Mouse (Mus musculus) heart, adult 2 months (tissue): ENCODE data around the gene Nkg7.

Experiments
- CTCF ChIP-seq: fragments of 200-600 bp; IDR thresholded peaks from 2 replicates; pipeline ENCODE4 v1.8.1; 2022; ENCODE audit warnings: antibody characterized with exemption, mild to moderate bottlenecking, moderate library complexity
- EP300 ChIP-seq: fragments of 200-500 bp; IDR thresholded peaks from 2 replicates; pipeline ENCODE4 v1.6.1; 2011; ENCODE audit warnings: low read depth, low read length, control low read depth; ENCODE audit not compliant: insufficient read depth
- POLR2A ChIP-seq: fragments of 200-500 bp; IDR thresholded peaks from 2 replicates; pipeline ENCODE4 v1.6.1; 2011; ENCODE audit warnings: mild to moderate bottlenecking, low read depth, low read length, control low read depth; ENCODE audit not compliant: insufficient read depth

DNA sequence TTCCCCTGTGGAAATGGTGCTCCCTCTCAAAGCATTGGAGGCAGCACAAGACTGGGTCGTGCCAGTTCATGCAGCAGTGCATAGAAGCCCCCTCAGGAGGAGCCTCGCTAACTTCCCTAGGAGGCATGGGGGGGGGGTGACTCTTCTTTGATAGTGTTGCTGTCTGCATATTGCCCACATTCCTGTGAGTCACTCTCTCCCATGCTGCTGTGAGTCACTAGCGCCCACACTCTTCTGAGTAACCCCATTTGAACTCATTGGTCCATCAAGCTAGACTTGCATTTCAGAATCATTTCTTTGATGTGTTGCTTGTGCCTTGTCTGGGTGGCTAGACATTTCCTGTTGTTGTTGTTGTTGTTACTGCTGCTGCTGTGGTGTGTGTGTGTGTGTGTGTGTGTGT is 44.3 kb downstream of the Nkg7 start:
- TF ChIP-seq CTCF, result no peak
- TF ChIP-seq EP300, result no peak
- TF ChIP-seq POLR2A, result no peak
